Mouse (Mus musculus) testis, adult 2 months (tissue): ENCODE measurements around the gene Mrpl21. TPM values are rescaled to one million over a fixed set of nuclear protein-coding genes. Genes with fewer than 3 reads are reported as not detected.
A peak's percentile ranks its signal among the peaks of the same experiment; 100 is the strongest.

Experiments used
- H3K27ac ChIP-seq: fragments of 200-500 bp; 2 replicates; pipeline ENCODE4 v1.5.1; 2012; ENCODE audit warnings: low read depth, low read length; ENCODE audit not compliant: control insufficient read depth, insufficient read depth
- H3K27me3 ChIP-seq: fragments of 200-500 bp; 2 replicates; pipeline ENCODE4 v1.6.1; 2012; ENCODE audit warnings: mild to moderate bottlenecking, low read length, moderate library complexity; ENCODE audit not compliant: control insufficient read depth, insufficient read depth
- H3K36me3 ChIP-seq: fragments of 200-500 bp; 2 replicates; pipeline ENCODE4 v1.6.1; 2012; ENCODE audit warnings: mild to moderate bottlenecking, low read length; ENCODE audit not compliant: control insufficient read depth, insufficient read depth
- H3K4me1 ChIP-seq: fragments of 200-500 bp; 2 replicates; pipeline ENCODE4 v1.6.1; 2012; ENCODE audit warnings: low read length; ENCODE audit not compliant: control insufficient read depth, insufficient read depth
- H3K4me3 ChIP-seq: fragments of 200-500 bp; 2 replicates; pipeline ENCODE4 v1.5.1; 2012; ENCODE audit warnings: low read depth, mild to moderate bottlenecking, low read length, moderate library complexity, mixed read lengths; ENCODE audit not compliant: control insufficient read depth
- CTCF ChIP-seq: fragments of 200-500 bp; IDR thresholded peaks from 2 replicates; pipeline ENCODE4 v1.5.1; 2012; ENCODE audit warnings: low read depth, mild to moderate bottlenecking, inconsistent platforms, low read length, moderate library complexity; ENCODE audit not compliant: control insufficient read depth, insufficient read depth, insufficient replicate concordance
- POLR2A ChIP-seq: fragments of 200-500 bp; IDR thresholded peaks from 2 replicates; pipeline ENCODE4 v1.6.1; 2012; ENCODE audit warnings: low read depth, mild to moderate bottlenecking, inconsistent platforms, low read length, moderate library complexity; ENCODE audit not compliant: control insufficient read depth
- polyA plus RNA-seq: library from polyadenylated mRNA; depleted of rRNA; stranded (reverse); fragments of >200 nt; gene quantifications from 2 replicates; pipeline ENCODE4 v1.2.3, GENCODE M21; 2012

The Mrpl21 gene
- polyA plus RNA-seq, 1 experiment: 24.7 TPM

- H3K27me3 ChIP-seq: no peaks in the 10 kb centered on the region
- H3K4me3 ChIP-seq: no peak overlapping the region
- no peaks in the 10 kb centered on the region; the same call in 1 of the 2 replicates for H3K36me3 ChIP-seq
- H3K4me1 ChIP-seq: no peaks in the 10 kb centered on the region
- H3K27ac ChIP-seq: no peak overlapping the region
- TF ChIP-seq CTCF: no peak
- no peak for TF ChIP-seq POLR2A
Observed at GRCm38 (mm10) chr19:3273331-3273730, 9.4 kb upstream of the Mrpl21 start.

DNA sequence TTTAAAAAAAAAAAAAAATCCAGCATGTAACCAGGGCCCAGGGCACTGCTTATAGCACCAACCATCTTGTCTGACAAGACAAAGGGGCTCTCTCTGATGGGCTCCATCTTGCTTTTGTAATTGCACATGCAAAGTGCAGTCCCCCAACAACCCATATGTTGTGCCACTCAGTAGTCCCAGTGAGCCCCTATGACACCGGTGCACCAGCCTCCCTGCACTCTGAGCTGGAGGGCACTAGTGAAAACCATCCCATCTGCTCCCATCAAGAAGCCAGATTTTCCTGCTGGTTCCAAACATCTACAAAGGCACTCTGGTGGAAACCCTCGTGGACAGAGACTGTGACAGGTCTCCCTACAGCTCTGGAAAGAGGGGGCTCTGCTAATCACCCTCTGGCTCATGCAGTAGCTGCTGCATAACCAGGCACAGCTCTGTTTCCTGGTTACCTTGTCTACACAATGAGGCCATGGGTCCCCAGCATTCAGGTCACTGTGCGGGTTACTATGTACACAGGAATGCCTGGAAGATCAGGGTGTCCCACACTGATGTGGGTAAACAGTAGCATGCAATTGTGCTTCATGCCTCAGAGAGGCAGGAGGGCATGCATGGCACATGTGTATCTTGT is 6.8 kb upstream of the Mrpl21 start:
- H3K4me3 ChIP-seq: no peak overlapping the region

GRCm38 (mm10) chr19:3281886-3282285 is 815 bp upstream of the Mrpl21 start:
- Histone ChIP-seq H3K36me3 (no peaks in the 10 kb centered on the region; the same call in 1 of the 2 replicates), H3K27me3 (no peaks in the 10 kb centered on the region), H3K27ac (no peak overlapping the region), H3K4me3 (peak overlapping the region; percentile 100), H3K4me1 (peaks cover 7% of the 10 kb centered on the region; the same call in 1 of the 2 replicates)
- TF ChIP-seq CTCF (no peak), POLR2A (no peak)

More for the DNA sequence above, 6.8 kb upstream of the Mrpl21 start:
- Histone ChIP-seq H3K27ac (no peak overlapping the region), H3K4me1 (no peaks in the 10 kb centered on the region), H3K36me3 (no peaks in the 10 kb centered on the region; the same call in 1 of the 2 replicates), H3K27me3 (no peaks in the 10 kb centered on the region)
- TF ChIP-seq CTCF: no peak
- TF ChIP-seq POLR2A: no peak

- H3K27ac ChIP-seq: no peak overlapping the region
- peaks cover 4% of the 10 kb centered on the region for H3K36me3 ChIP-seq
- H3K4me1 ChIP-seq: no peaks in the 10 kb centered on the region
- H3K4me3 ChIP-seq: no peak overlapping the region
- TF ChIP-seq POLR2A: no peak
- no peak for TF ChIP-seq CTCF
- no peaks in the 10 kb centered on the region for H3K27me3 ChIP-seq
Observed at GRCm38 (mm10) chr19:3289006-3289405, 6.3 kb downstream of the Mrpl21 start.

DNA sequence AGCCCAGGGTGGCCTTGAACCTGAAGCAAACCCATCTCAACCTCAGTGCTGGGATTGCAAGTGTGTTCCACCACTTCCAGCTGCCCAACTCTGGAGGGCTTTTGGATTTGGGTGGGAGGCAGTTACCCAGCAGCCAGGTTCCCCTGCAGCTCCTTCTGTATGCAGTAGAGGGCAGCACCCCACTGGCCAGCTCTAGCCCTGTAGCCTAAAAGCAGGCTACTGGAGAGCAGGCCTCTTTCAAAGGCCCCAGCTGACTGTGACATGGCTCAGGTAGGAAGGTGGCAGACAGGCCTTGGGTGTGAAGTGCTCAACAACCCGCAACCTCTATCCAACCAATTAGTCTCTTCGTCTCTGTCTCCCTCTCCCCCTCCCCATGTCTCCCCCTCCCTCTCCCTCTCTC is 9.3 kb downstream of the Mrpl21 start:
- Histone ChIP-seq H3K4me3 (no peak overlapping the region), H3K36me3 (peaks cover 4% of the 10 kb centered on the region), H3K27me3 (no peaks in the 10 kb centered on the region), H3K27ac (no peak overlapping the region), H3K4me1 (no peaks in the 10 kb centered on the region)
- no peak for TF ChIP-seq POLR2A
- TF ChIP-seq CTCF: peak; percentile 66; the same call in 1 of the 2 replicates

- H3K36me3 ChIP-seq: peaks cover 4% of the 10 kb centered on the region
- no peaks in the 10 kb centered on the region for H3K27me3 ChIP-seq
- no peak for TF ChIP-seq CTCF
- no peak for TF ChIP-seq POLR2A
- H3K4me1 ChIP-seq: no peaks in the 10 kb centered on the region
- no peak overlapping the region for H3K4me3 ChIP-seq
- H3K27ac ChIP-seq: no peak overlapping the region
Observed at GRCm38 (mm10) chr19:3292993-3293392, 10.3 kb downstream of the Mrpl21 start.

- no peak overlapping the region for H3K27ac ChIP-seq
- H3K27me3 ChIP-seq: no peaks in the 10 kb centered on the region
- H3K4me1 ChIP-seq: no peaks in the 10 kb centered on the region
- TF ChIP-seq POLR2A (no peak), CTCF (no peak)
- no peaks in the 10 kb centered on the region for H3K36me3 ChIP-seq
- H3K4me3 ChIP-seq: no peak overlapping the region
Observed at GRCm38 (mm10) chr19:3295245-3295644, 12.5 kb downstream of the Mrpl21 start.
